Mouse (Mus musculus) liver, embryonic 15.5 days (tissue): ENCODE results near the gene Nnat. TPM values are rescaled to one million over a fixed set of nuclear protein-coding genes. Genes with fewer than 3 reads are reported as not detected.
A peak's percentile ranks its signal among the peaks of the same experiment; 100 is the strongest.
"Not testable (repeated sequence)": the region's sequence is repeated elsewhere in the genome, so short reads cannot be mapped to it uniquely, and the experiment has no call there.

Source experiments
- ATAC-seq: fragments of 200-750 bp; cut with Nextera tagmentation; 2 replicates; pipeline ENCODE4 v1.8.0; 2017; ENCODE audit warnings: moderate number of reproducible peaks, mild to moderate bottlenecking, moderate library complexity; ENCODE audit not compliant: insufficient read depth
- H3K27ac ChIP-seq: fragments of 300-500 bp; sonication (generic); replicated peaks from 2 replicates; pipeline ENCODE4 v1.5.1; 2015; ENCODE audit warnings: mild to moderate bottlenecking, inconsistent platforms
- H3K27me3 ChIP-seq: fragments of 300-500 bp; sonication (generic); 2 replicates; pipeline ENCODE4 v1.6.1; 2015; ENCODE audit warnings: mild to moderate bottlenecking, inconsistent platforms
- H3K36me3 ChIP-seq: fragments of 300-500 bp; sonication (generic); replicated peaks from 2 replicates; pipeline ENCODE4 v1.6.1; 2015; ENCODE audit warnings: moderate library complexity, mild to moderate bottlenecking, inconsistent platforms
- H3K4me1 ChIP-seq: fragments of 300-500 bp; sonication (generic); replicated peaks from 2 replicates; pipeline ENCODE4 v1.6.1; 2015; ENCODE audit warnings: inconsistent platforms
- H3K4me2 ChIP-seq: fragments of 300-500 bp; sonication (generic); 2 replicates; pipeline ENCODE4 v1.6.1; 2015; ENCODE audit warnings: moderate library complexity, mild to moderate bottlenecking, inconsistent platforms
- H3K4me3 ChIP-seq: fragments of 300-500 bp; sonication (generic); replicated peaks from 2 replicates; pipeline ENCODE4 v1.5.1; 2015; ENCODE audit warnings: mild to moderate bottlenecking, inconsistent platforms
- H3K9ac ChIP-seq: fragments of 300-500 bp; sonication (generic); 2 replicates; pipeline ENCODE4 v1.6.1; 2015; ENCODE audit warnings: moderate library complexity, mild to moderate bottlenecking, inconsistent platforms
- H3K9me3 ChIP-seq: fragments of 300-500 bp; sonication (generic); replicated peaks from 2 replicates; pipeline ENCODE4 v1.6.1; 2016; ENCODE audit warnings: inconsistent platforms
- WGBS: fragments of 180-500 bp; shearing (Covaris S2); methylation state at CpG from one replicate; pipeline ENCODE4 v1.1.7; 2015; ENCODE audit warnings: mixed read lengths; ENCODE audit not compliant: insufficient replicate concordance; 5-methylcytosine and 5-hydroxymethylcytosine counted together
- polyA plus RNA-seq: library from polyadenylated mRNA; unstranded; fragments of >200 nt; fragmentation: Nextera tagmentation; extraction: Ambion mirVana; gene quantifications from 2 replicates; pipeline ENCODE4 v1.2.1, GENCODE M21; 2015

Gene Nnat
- polyA plus RNA-seq, 1 experiment from 2014 or later = 17.1 TPM

GRCm38 (mm10) chr2:157565898-157566259 is 6.0 kb downstream of the Nnat start:
- H3K27ac ChIP-seq = no peak overlapping the region
- H3K9ac ChIP-seq = peak overlapping the region; percentile 73
- peaks cover 9% of the 10 kb centered on the region; the same call in 1 of the 2 replicates for H3K36me3 ChIP-seq
- peaks cover 16% of the 10 kb centered on the region for H3K27me3 ChIP-seq
- peak overlapping the region; percentile 86 for H3K4me2 ChIP-seq
- H3K4me3 ChIP-seq = peak overlapping the region; percentile 80
- H3K9me3 ChIP-seq = no peaks in the 10 kb centered on the region
- peaks cover 32% of the 10 kb centered on the region for H3K4me1 ChIP-seq
- no peak; the same call in 1 of the 2 replicates for ATAC-seq
- WGBS = under 1% methylated on average over 35 of the region's 35 CpGs

- under 1% methylated on average over 36 of the region's 36 CpGs for WGBS
- Histone ChIP-seq H3K4me2 (peak overlapping the region; percentile 86), H3K36me3 (peaks cover 4% of the 10 kb centered on the region; the same call in 1 of the 2 replicates), H3K27ac (peak overlapping the region; percentile 78), H3K4me1 (peaks cover 34% of the 10 kb centered on the region), H3K4me3 (peak overlapping the region; percentile 80), H3K9ac (peak overlapping the region; percentile 73), H3K9me3 (no peaks in the 10 kb centered on the region), H3K27me3 (peaks cover 11% of the 10 kb centered on the region)
- ATAC-seq = peak; percentile 83
Observed at GRCm38 (mm10) chr2:157566260-157566952, 6.5 kb downstream of the Nnat start.

GRCm38 (mm10) chr2:157567235-157567961 is 7.5 kb downstream of the Nnat start:
- Histone ChIP-seq H3K4me3 (peak overlapping the region; percentile 80), H3K4me1 (peaks cover 34% of the 10 kb centered on the region), H3K9me3 (no peaks in the 10 kb centered on the region), H3K9ac (peak overlapping the region; percentile 73; the same call in 1 of the 2 replicates), H3K27ac (no peak overlapping the region), H3K27me3 (0 out of 2 replicates have a peak, but pooled peaks cover under 1% of the 10 kb centered on the region), H3K36me3 (no peaks in the 10 kb centered on the region), H3K4me2 (peak overlapping the region; percentile 86)
- ATAC-seq = no peak
- 62% methylated on average over 11 of the region's 11 CpGs for WGBS

- H3K4me2 ChIP-seq = no peak overlapping the region
- no peak overlapping the region for H3K4me3 ChIP-seq
- no peak overlapping the region for H3K27ac ChIP-seq
- 35% methylated on average over 2 of the region's 2 CpGs for WGBS
- ATAC-seq = no peak
- H3K4me1 ChIP-seq = peaks cover 34% of the 10 kb centered on the region
- no peaks in the 10 kb centered on the region for H3K36me3 ChIP-seq
- H3K9ac ChIP-seq = no peak overlapping the region
- no peaks in the 10 kb centered on the region for H3K9me3 ChIP-seq
- no peaks in the 10 kb centered on the region for H3K27me3 ChIP-seq
Observed at GRCm38 (mm10) chr2:157568881-157569280, 9.0 kb downstream of the Nnat start.

GRCm38 (mm10) chr2:157569796-157570485 is 10.1 kb downstream of the Nnat start:
- 47% methylated on average over 9 of the region's 9 CpGs for WGBS
- no peak overlapping the region for H3K4me2 ChIP-seq
- H3K9me3 ChIP-seq = no peaks in the 10 kb centered on the region
- no peak overlapping the region for H3K9ac ChIP-seq
- H3K27ac ChIP-seq = no peak overlapping the region
- ATAC-seq = no peak
- H3K4me3 ChIP-seq = no peak overlapping the region
- H3K4me1 ChIP-seq = peaks cover 27% of the 10 kb centered on the region
- H3K36me3 ChIP-seq = no peaks in the 10 kb centered on the region
- no peaks in the 10 kb centered on the region for H3K27me3 ChIP-seq

GRCm38 (mm10) chr2:157571224-157571832 is 11.4 kb downstream of the Nnat start, which contains the start of gene Blcap:
Gene Blcap (minus strand): TSS chr2:157571274.
- Histone ChIP-seq H3K27ac (no peak within 1 kb of the TSS), H3K4me3 (no peak within 1 kb of the TSS), H3K36me3 (no peaks in the 10 kb centered on the region), H3K27me3 (no peaks in the 10 kb centered on the region), H3K4me1 (peaks cover 14% of the 10 kb centered on the region), H3K4me2 (no peak within 1 kb of the TSS), H3K9me3 (no peaks in the 10 kb centered on the region), H3K9ac (no peak within 1 kb of the TSS)
- no peak for ATAC-seq
- 10% methylated on average over 6 of the region's 6 CpGs for WGBS

GRCm38 (mm10) chr2:157572786-157573185 is 12.9 kb downstream of the Nnat start:
- Histone ChIP-seq H3K4me2 (no peak overlapping the region), H3K4me3 (no peak overlapping the region), H3K27ac (no peak overlapping the region), H3K4me1 (0 out of 2 replicates have a peak, but pooled peaks cover 2% of the 10 kb centered on the region), H3K9me3 (no peaks in the 10 kb centered on the region), H3K9ac (no peak overlapping the region), H3K27me3 (no peaks in the 10 kb centered on the region), H3K36me3 (no peaks in the 10 kb centered on the region)
- no peak for ATAC-seq
- WGBS = 63% methylated on average over 2 of the region's 2 CpGs

- H3K4me2 ChIP-seq = not testable (repeated sequence)
Observed at GRCm38 (mm10) chr2:157585351-157585750, 25.5 kb downstream of the Nnat start.

GRCm38 (mm10) chr2:157596876-157597566 is 37.1 kb downstream of the Nnat start:
- no peaks in the 10 kb centered on the region for H3K9me3 ChIP-seq
- H3K4me1 ChIP-seq = no peaks in the 10 kb centered on the region
- peak overlapping the region; percentile 46 for H3K4me2 ChIP-seq
- no peaks in the 10 kb centered on the region for H3K36me3 ChIP-seq
- no peak for ATAC-seq
- H3K4me3 ChIP-seq = peak overlapping the region; percentile 27
- no peaks in the 10 kb centered on the region for H3K27me3 ChIP-seq
- H3K9ac ChIP-seq = no peak overlapping the region
- WGBS = 53% methylated on average over 22 of the region's 22 CpGs
- H3K27ac ChIP-seq = no peak overlapping the region

More at GRCm38 (mm10) chr2:157585351-157585750, 25.5 kb downstream of the Nnat start:
- 18% methylated on average over 7 of the region's 7 CpGs for WGBS
- not testable (repeated sequence) for H3K36me3 ChIP-seq, H3K4me3 ChIP-seq, H3K9ac ChIP-seq, ATAC-seq, H3K9me3 ChIP-seq, H3K27me3 ChIP-seq, H3K4me1 ChIP-seq, H3K27ac ChIP-seq

- no peaks in the 10 kb centered on the region for H3K36me3 ChIP-seq
- no peak overlapping the region for H3K4me2 ChIP-seq
- H3K9ac ChIP-seq = no peak overlapping the region
- peaks cover 13% of the 10 kb centered on the region for H3K27me3 ChIP-seq
- H3K9me3 ChIP-seq = no peaks in the 10 kb centered on the region
- ATAC-seq = no peak
- H3K4me3 ChIP-seq = no peak overlapping the region
- H3K27ac ChIP-seq = no peak overlapping the region
- no peaks in the 10 kb centered on the region for H3K4me1 ChIP-seq
- WGBS = 41% methylated on average over 6 of the region's 6 CpGs
Observed at GRCm38 (mm10) chr2:157601435-157601839, 41.6 kb downstream of the Nnat start.
